Mouse (Mus musculus) intestine, embryonic 16.5 days (tissue): ENCODE data around the gene AU040320. TPM values are rescaled to one million over a fixed set of nuclear protein-coding genes. Genes with fewer than 3 reads are reported as not detected.

ENCODE experiments used
- ATAC-seq: fragments of 200-750 bp; cut with Nextera tagmentation; 2 replicates; pipeline ENCODE4 v1.8.0; 2017; ENCODE audit warnings: moderate TSS enrichment, moderate library complexity
- H3K27ac ChIP-seq: fragments of 300-500 bp; sonication (generic); 2 replicates; pipeline ENCODE4 v1.5.1; 2014; ENCODE audit warnings: mild to moderate bottlenecking, low read length
- H3K27me3 ChIP-seq: fragments of 300-500 bp; sonication (generic); replicated peaks from 2 replicates; pipeline ENCODE4 v1.6.1; 2014; ENCODE audit warnings: low read length, control low read depth, mixed read lengths; ENCODE audit not compliant: control insufficient read depth, insufficient read depth
- H3K36me3 ChIP-seq: fragments of 300-500 bp; sonication (generic); 2 replicates; pipeline ENCODE4 v1.6.1; 2014; ENCODE audit warnings: low read length, control low read depth; ENCODE audit not compliant: control insufficient read depth, insufficient read depth
- H3K4me1 ChIP-seq: fragments of 300-500 bp; sonication (generic); 2 replicates; pipeline ENCODE4 v1.6.1; 2014; ENCODE audit warnings: low read length, control low read depth, mixed read lengths; ENCODE audit not compliant: control insufficient read depth, insufficient read depth
- H3K4me2 ChIP-seq: fragments of 300-500 bp; sonication (generic); 2 replicates; pipeline ENCODE4 v1.6.1; 2014; ENCODE audit warnings: low read depth, low read length, control low read depth
- H3K4me3 ChIP-seq: fragments of 300-500 bp; sonication (generic); 2 replicates; pipeline ENCODE4 v1.5.1; 2014; ENCODE audit warnings: mild to moderate bottlenecking, low read length
- H3K9ac ChIP-seq: fragments of 300-500 bp; sonication (generic); 2 replicates; pipeline ENCODE4 v1.6.1; 2014; ENCODE audit warnings: low read depth, low read length
- H3K9me3 ChIP-seq: fragments of 300-500 bp; sonication (generic); 2 replicates; pipeline ENCODE4 v1.6.1; 2016; ENCODE audit warnings: low read length, control low read depth; ENCODE audit not compliant: control insufficient read depth
- WGBS: fragments of 180-500 bp; shearing (Covaris S2); extraction: QIAGEN DNeasy Blood & Tissue Kit; methylation state at CpG from one replicate; pipeline ENCODE4 v1.1.7; 2014; 5-methylcytosine and 5-hydroxymethylcytosine counted together
- polyA plus RNA-seq: library from polyadenylated mRNA; unstranded; fragments of >200 nt; fragmentation: Nextera tagmentation; extraction: Ambion mirVana; gene quantifications from 2 replicates; pipeline ENCODE4 v1.2.1, GENCODE M21; 2015

The AU040320 gene
- polyA plus RNA-seq, 1 experiment from 2014 or later = 36.4 TPM

DNA sequence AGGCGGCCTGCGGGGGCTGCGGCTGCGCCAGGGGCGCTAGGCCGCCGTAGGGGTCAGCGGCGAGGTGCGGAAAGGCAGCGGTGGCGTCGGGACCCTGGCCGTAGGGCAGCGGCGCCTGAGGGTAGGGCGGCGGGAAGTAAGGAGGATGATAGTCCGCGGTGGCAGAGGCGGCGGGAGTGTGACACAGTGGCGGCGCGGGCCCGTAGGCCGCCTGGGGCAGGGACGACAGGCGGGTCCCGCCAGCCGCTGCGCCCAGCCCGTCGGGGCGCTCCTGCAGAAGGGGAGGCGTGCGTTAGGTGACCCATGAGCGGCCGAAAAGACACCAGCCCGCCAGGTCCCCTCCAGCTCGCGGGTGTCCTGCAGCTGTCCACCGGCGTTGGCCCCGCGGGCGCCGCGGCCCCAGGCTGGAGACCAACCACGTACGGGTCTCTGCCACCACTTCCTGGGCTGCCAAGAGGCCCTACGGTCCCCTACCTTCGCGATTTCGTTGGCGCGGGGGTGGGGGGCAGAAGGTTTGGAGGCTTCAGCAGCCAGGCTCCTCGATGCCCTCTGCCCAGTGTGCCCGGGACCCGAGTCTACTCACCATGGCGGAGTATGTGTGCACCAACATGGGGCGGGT is 17.9 kb upstream of the AU040320 start:
- 2% methylated on average over 61 of the region's 62 CpGs for WGBS
- no peak overlapping the region for H3K27ac ChIP-seq
- H3K9me3 ChIP-seq = no peaks in the 10 kb centered on the region
- peak overlapping the region; percentile 38; the same call in 1 of the 2 replicates for H3K9ac ChIP-seq
- peak overlapping the region; percentile 42 for H3K4me3 ChIP-seq
- peaks cover 10% of the 10 kb centered on the region for H3K4me1 ChIP-seq
- peak overlapping the region; percentile 60 for H3K4me2 ChIP-seq
- peaks cover 78% of the 10 kb centered on the region for H3K27me3 ChIP-seq
- peak; percentile 57 for ATAC-seq
- no peaks in the 10 kb centered on the region for H3K36me3 ChIP-seq

DNA sequence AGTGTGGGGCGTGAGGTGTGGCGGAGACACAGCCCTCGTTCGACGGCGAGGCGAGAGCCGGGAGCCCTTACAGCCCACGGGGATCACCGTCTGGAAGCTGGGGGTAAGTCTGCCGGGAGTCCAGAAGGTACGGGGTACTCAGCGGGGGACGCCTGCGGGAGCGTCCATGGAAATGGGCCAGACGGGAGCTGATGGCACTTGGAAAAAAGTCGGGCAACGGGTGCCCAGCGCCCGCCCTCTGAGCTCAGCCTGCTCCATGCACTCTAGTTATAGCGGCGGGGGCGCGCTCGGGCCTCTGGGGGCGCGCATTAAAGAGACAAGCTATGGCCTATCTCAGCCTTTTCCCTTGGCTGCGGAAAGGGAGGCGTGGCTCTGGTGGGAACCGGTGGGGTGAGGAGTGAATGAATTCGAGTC is 17.3 kb upstream of the AU040320 start, which contains the start of gene Tfap2e:
Gene Tfap2e, minus strand, starts transcription at position 240 of the 414 bp plus-strand sequence.
- H3K27ac ChIP-seq = no peak within 1 kb of the TSS
- H3K9me3 ChIP-seq = no peaks in the 10 kb centered on the region
- peak within 1 kb of the TSS; percentile 38; the same call in 1 of the 2 replicates for H3K9ac ChIP-seq
- no peaks in the 10 kb centered on the region for H3K36me3 ChIP-seq
- H3K4me1 ChIP-seq = peaks cover 10% of the 10 kb centered on the region
- ATAC-seq = peak; percentile 75
- H3K4me3 ChIP-seq = peak within 1 kb of the TSS; percentile 42
- H3K4me2 ChIP-seq = peak within 1 kb of the TSS; percentile 60
- peaks cover 73% of the 10 kb centered on the region for H3K27me3 ChIP-seq
- 1% methylated on average over 32 of the region's 32 CpGs for WGBS

DNA sequence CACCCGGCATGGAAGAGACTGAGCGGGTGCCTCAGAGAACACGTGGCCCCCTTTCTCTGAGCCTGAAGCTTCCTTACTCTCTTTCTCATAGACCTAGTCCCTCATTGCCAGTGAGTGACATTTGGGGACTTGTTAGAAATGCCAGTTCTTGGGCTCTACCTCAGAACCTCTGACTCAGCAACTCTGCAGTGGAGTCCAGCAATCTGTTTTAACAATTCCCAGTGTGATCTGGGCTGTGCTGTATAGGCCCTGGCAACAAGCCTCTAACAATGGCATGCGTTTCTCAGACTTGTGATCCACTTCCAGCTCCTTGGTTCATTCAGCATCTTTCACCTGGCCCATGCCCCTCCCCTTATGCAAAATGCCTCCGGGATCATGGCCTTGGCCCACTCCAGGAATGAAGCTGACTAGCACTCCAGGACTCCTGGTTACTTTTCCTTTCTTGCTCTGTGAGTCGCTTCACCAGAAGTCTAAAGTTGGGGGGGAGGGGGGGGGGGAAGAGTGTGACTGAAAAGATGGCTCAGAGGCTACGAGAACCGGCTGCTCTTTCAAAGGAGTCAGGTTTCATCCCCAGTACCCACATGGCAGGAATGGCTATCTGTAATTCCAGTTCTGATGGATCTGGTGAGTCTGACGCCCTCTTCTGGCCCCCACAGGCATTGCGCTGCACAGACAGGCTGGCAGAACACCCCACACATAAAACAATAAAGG is 13.2 kb upstream of the AU040320 start:
- Histone ChIP-seq H3K4me2 (no peak overlapping the region), H3K9ac (no peak overlapping the region), H3K36me3 (peaks cover 7% of the 10 kb centered on the region), H3K4me1 (peaks cover 11% of the 10 kb centered on the region), H3K27ac (no peak overlapping the region), H3K4me3 (no peak overlapping the region), H3K9me3 (no peaks in the 10 kb centered on the region), H3K27me3 (peaks cover 36% of the 10 kb centered on the region)
- no peak for ATAC-seq
- WGBS = 22% methylated on average over 10 of the region's 10 CpGs

DNA sequence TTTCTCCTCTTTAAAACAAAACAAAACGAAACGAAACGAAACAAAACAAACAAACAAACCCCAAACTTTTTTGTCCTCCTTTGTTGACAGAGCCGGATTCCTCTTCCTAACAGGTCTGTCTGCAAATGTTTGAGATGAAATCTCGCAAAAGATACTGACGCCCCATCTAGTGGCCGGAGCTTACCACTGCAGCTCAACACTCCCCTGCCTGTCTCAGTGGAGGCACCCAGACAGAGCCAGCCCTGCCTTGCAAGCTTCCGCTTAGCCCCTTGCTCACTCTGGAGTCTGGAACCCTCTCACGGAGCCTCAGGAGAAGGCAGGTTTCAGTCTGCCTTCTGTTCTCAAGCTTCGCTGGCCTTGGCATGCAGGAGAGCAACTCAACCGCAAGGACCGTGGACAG is 11.9 kb upstream of the AU040320 start:
- 0 out of 2 replicates have a peak overlapping the region, but pooled peaks have one; percentile 26 for H3K4me2 ChIP-seq
- 2% methylated on average over 12 of the region's 12 CpGs for WGBS
- no peak overlapping the region for H3K27ac ChIP-seq
- H3K36me3 ChIP-seq = peaks cover 12% of the 10 kb centered on the region
- H3K4me3 ChIP-seq = no peak overlapping the region
- peaks cover 23% of the 10 kb centered on the region for H3K27me3 ChIP-seq
- 0 out of 2 replicates have a peak, but pooled peaks cover 2% of the 10 kb centered on the region for H3K4me1 ChIP-seq
- no peaks in the 10 kb centered on the region for H3K9me3 ChIP-seq
- ATAC-seq = peak; percentile 75
- H3K9ac ChIP-seq = peak overlapping the region; percentile 48; the same call in 1 of the 2 replicates

DNA sequence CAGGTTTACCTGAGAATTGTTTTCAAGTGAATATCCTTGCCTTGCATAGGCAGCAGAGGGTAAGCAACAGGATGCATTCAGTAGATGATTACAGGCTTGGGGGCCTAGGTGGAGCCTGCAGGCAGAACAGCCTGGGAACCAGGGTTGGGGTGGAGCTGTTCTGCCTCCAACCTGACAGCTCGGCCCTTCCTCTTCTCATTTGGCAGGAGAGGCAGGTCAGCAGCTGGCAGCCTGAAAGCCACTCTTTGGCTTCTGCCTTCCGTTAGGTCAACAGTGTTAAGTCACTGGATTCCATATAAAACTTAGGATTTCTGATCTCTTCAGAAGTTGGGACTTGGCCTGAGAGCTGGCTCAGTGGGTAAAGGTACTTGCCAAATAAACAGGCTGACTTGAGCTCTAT is 10.4 kb upstream of the AU040320 start:
- H3K4me2 ChIP-seq = no peak overlapping the region
- 54% methylated on average over 2 of the region's 2 CpGs for WGBS
- no peak for ATAC-seq

DNA sequence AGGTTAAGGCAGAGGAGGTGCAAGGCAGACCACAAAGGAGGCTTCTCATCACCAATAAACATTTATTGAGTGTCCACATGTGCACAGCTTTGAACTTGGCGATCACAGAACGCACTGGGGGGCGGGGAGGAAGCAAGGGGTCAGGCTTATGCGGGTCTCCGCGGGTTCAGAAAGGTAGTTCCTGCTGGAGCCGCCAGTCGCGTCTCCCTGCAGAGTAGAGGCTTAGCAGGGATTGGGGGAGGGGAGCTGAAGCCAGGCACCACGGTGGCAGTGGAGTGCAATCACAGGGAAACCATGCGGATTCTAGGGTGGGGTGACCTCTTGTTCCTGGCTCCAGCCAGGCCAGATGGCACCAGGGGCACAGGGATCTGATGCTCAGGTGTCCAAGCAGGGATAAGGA is 9.6 kb upstream of the AU040320 start:
- H3K36me3 ChIP-seq = peaks cover 19% of the 10 kb centered on the region
- WGBS = 16% methylated on average over 11 of the region's 11 CpGs
- no peak overlapping the region for H3K4me2 ChIP-seq
- H3K27me3 ChIP-seq = peaks cover 4% of the 10 kb centered on the region; the same call in 1 of the 2 replicates
- H3K4me1 ChIP-seq = 0 out of 2 replicates have a peak, but pooled peaks cover 2% of the 10 kb centered on the region
- H3K27ac ChIP-seq = no peak overlapping the region
- H3K4me3 ChIP-seq = no peak overlapping the region
- ATAC-seq = no peak
- no peaks in the 10 kb centered on the region for H3K9me3 ChIP-seq
- H3K9ac ChIP-seq = no peak overlapping the region

More for the DNA sequence above, 10.4 kb upstream of the AU040320 start:
- Histone ChIP-seq H3K36me3 (peaks cover 15% of the 10 kb centered on the region), H3K9me3 (no peaks in the 10 kb centered on the region), H3K4me1 (0 out of 2 replicates have a peak, but pooled peaks cover 2% of the 10 kb centered on the region), H3K27me3 (peaks cover 11% of the 10 kb centered on the region), H3K4me3 (no peak overlapping the region), H3K9ac (no peak overlapping the region), H3K27ac (no peak overlapping the region)

DNA sequence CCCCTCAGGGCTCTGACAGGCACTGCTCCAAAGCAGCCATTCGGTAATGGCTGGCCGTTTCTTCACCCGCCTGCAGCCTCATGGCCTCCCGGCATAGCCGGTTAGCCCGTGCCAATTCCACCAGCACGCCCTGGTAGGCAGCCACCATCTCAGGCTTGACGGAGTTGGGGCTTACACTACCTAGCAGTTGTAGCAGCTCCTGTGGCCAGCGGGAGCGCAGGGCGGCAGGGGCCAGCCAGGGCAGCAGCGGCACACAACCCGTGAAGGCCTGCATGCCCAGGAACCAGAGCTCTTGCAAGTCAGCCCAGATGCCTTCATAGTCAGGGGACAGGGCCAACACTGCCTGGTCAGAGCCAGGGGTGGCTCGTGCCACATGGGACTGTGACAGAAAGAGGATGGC is 8.5 kb upstream of the AU040320 start:
- Histone ChIP-seq H3K4me2 (no peak overlapping the region), H3K4me3 (no peak overlapping the region), H3K4me1 (peaks cover 11% of the 10 kb centered on the region), H3K36me3 (peaks cover 21% of the 10 kb centered on the region), H3K27me3 (no peaks in the 10 kb centered on the region), H3K9me3 (no peaks in the 10 kb centered on the region), H3K9ac (no peak overlapping the region), H3K27ac (no peak overlapping the region)
- no peak for ATAC-seq
- 91% methylated on average over 14 of the region's 14 CpGs for whole genome bisulfite sequencing

DNA sequence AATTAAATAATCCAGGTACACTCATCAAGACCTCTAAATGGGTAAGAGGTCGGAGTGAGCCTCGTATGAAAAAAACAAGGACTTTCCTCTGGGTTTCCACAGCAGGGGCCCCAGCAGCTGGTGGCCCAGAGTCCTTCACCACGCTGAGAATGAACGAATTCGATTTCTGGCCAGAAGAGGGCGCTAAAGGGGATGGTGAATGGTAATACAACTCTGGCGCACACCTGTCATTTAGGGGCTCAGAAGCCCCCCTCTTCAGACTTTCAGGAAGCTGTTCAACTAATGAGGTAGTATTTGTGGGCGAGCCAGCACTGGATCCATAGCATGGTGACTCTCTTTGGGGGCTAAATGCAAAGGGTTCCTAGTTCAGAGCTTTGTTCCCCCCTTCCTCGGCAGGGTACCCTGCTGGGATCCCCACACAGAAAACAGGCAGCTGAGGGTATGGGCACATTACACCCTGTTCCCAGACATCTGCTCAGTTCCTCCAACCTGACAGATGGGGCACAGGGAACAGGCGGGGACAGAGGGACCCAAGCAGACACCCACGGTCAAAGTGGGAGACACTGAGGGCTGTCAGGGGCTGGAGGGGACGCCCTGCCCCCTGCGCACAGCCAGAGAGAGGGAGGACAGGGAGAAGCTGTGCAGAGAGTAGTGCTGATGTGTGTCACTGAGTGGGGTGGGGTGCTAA is 7.7 kb upstream of the AU040320 start:
- Histone ChIP-seq H3K27me3 (no peaks in the 10 kb centered on the region), H3K4me1 (peaks cover 17% of the 10 kb centered on the region), H3K36me3 (peaks cover 21% of the 10 kb centered on the region), H3K27ac (no peak overlapping the region), H3K9ac (no peak overlapping the region), H3K4me2 (no peak overlapping the region), H3K4me3 (no peak overlapping the region), H3K9me3 (no peaks in the 10 kb centered on the region)
- WGBS = 41% methylated on average over 13 of the region's 13 CpGs
- ATAC-seq = no peak

DNA sequence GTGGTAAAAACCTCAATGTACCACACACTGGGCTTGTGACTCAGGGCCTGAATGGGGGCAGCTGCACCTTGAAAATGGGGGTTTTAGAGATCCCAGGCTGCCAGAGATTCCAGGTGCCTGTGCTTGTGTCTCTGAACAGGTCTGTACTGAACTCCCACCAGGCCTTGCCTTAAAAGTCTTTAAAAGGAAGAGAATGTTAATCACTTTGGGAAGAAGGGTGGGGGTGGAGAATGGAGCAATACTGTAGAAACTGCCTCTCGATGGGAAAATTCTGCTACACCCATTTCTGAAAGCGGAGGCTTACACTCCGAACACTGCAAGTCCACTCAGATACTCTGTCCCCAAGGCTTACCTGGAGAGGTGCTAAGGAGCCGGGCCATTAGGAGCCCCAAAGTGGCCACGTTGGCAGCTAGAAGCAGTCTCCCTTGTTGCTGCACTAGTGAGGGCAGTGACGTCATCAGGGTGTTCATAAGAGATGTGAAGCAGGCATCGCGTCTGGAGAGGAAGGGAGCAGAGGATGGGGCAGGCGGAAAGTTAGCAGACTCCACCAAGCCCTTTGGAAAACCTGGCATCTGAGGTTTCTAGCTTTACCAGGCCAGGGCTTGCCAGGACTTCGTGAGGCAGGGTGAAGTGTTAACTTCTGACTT is 7.0 kb upstream of the AU040320 start:
- H3K4me3 ChIP-seq = no peak overlapping the region

More for the DNA sequence above, 7.0 kb upstream of the AU040320 start:
- Histone ChIP-seq H3K4me2 (no peak overlapping the region), H3K27me3 (no peaks in the 10 kb centered on the region), H3K9me3 (no peaks in the 10 kb centered on the region), H3K36me3 (peaks cover 21% of the 10 kb centered on the region), H3K27ac (no peak overlapping the region), H3K4me1 (peaks cover 17% of the 10 kb centered on the region), H3K9ac (no peak overlapping the region)
- 80% methylated on average over 10 of the region's 10 CpGs for WGBS
- no peak for ATAC-seq
